Mouse (Mus musculus) CD4-positive, CD25-positive, alpha-beta regulatory T cell, adult 2 months (primary cell): ENCODE measurements around the gene Pnma3.
A peak's percentile ranks its signal among the peaks of the same experiment; 100 is the strongest.
"Not testable (repeated sequence)": the region's sequence is repeated elsewhere in the genome, so short reads cannot be mapped to it uniquely, and the experiment has no call there.

ENCODE experiments used
- DNase-seq: peaks from one replicate; pipeline ENCODE4 v3.0.0-alpha.2; 2012; ENCODE audit warnings: low read depth, low spot score

Gene Pnma3

GRCm38 (mm10) chrX:73064415-73064793 is at the start of gene Pnma3:
Pnma3 (plus strand) TSS chrX:73064787.
- DNase-seq: no peak

- no peak for DNase-seq
These were observed 27.6 kb upstream of the Pnma3 start, which contains the start of gene Pnma5 for GRCm38 (mm10) chrX:73037003-73037402. Pnma5 (minus strand) TSS chrX:73037103.

- DNase-seq: no peak
These were observed 25.8 kb upstream of the Pnma3 start for GRCm38 (mm10) chrX:73038831-73039230.

- no peak for DNase-seq
These were observed 24.9 kb upstream of the Pnma3 start for GRCm38 (mm10) chrX:73039666-73040065.

DNA sequence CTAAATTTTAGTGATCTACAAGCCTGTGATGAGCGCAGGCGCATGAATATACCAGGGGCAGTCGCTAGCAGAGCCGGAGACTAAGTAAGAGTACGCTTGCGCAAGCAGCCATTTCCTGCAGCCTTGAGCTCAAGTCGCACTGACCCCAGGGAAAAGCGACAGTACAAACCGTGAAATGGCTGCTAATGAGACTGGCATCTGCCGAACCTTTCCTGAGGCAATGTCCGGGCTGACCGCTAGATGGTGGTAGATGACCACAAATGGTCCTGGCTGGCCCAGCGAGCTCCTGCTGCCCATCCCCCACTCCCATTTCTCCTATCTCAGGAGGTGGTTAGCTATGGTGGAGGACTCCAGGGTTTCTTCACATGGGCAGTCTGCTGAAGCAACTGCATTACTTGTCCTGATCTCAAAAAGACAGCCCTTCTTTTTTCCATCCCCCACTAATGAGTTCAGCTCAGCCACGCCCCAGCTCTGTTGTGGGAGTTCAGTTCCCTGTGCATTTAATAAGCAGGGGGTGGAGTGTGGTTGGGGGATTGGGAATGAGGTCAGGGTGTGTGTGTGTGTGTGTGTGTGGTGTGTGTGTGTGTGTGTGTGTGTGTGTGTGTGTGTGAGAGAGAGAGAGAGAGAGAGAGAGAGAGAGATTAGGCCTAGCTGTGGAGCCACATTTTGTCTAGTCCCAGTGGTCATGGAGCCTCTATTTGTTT is 10.6 kb upstream of the Pnma3 start:
- peak; percentile 92 for DNase-seq

- DNase-seq: no peak
These were observed 3.1 kb upstream of the Pnma3 start for GRCm38 (mm10) chrX:73061528-73061927.

GRCm38 (mm10) chrX:73062323-73062722 is 2.3 kb upstream of the Pnma3 start:
- DNase-seq: no peak

DNA sequence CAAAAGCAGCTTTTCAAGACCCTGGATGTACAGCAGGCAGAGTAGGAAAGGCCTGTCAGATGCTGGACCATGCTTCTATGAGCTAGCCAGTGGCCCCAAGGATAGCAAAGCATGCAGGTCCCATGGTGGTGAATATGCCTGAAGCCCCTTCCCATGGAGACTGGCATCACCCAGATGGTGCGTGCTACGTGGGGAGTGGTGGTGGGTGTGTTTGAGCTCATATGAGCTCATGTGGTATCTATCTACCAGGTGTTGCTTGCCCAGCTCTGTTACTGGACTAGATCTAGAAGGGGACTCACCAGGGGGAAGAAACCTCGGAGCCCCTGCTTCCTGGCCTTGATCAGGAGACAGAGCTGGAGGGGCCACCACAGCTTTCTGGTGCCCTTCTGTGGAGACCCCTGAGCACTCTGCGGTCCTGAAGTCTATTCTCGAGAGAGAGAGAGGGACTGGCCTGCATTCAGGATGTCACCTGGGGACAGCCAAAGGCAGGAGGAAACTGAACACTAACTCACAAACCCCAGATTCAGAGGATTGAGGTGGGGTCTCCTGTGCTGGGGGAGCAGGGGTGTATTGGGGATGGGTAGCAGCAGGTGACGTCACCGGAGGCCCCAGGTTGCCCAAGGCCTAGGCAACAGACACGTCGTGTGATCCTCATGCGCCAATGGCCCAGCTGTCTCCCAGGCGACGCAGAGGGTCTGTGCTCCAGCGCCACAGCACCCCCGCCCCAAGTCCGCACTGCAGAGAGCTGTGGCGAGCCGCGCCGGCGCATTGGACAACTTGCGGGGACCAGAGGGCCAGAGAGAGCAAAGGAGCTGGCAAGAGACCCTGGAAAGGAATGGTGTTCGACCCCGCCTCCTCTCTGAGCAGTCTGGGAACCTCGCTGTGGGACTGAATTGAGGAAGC is 824 bp upstream of the Pnma3 start:
- no peak for DNase-seq

GRCm38 (mm10) chrX:73066765-73067312 is 2.3 kb downstream of the Pnma3 start:
- DNase-seq: not testable (repeated sequence)

GRCm38 (mm10) chrX:73082267-73083055 is 17.9 kb downstream of the Pnma3 start, which contains the start of gene Xlr4a:
Xlr4a (minus strand) TSS chrX:73082478.
- peak; percentile 67 for DNase-seq

GRCm38 (mm10) chrX:73096941-73097508 is 32.4 kb downstream of the Pnma3 start, which contains the start of gene Xlr3a:
Xlr3a (minus strand) TSS chrX:73097095.
- peak; percentile 4 for DNase-seq

DNA sequence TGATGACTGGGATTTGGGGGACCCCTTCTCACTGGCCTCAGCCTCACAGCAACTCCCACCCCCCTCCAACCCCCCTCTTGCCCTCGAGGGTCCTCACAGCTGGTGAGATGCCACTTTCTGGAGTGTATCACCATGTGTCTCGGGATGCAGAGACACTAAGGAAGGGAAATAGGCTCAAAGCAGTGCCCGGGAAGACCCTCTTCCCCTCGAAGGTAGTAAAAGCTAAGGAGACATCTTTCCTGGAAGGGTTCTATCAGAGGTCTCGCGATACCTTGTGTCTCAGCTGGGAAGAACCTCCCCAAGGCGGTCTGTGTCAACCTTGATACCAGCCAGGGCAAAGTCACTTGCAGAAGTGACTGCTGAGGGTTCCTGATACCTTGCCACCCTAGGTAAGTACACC is 52.2 kb downstream of the Pnma3 start, which contains the start of gene Gm14685:
Gm14685 (plus strand) TSS at position 301 of the 400 bp plus-strand sequence.
- not testable (repeated sequence) for DNase-seq
